Mouse (Mus musculus): ENCODE results near the gene Foxd3. TPM values are rescaled to one million over a fixed set of nuclear protein-coding genes. Genes with fewer than 3 reads are reported as not detected.

Gene Foxd3
- polyA plus RNA-seq, 1 experiment, result 2.4 TPM

- Histone ChIP-seq H3K27me3 (ENCODE audit: control insufficient read depth, insufficient read depth, low read length, poor library complexity, severe bottlenecking) (peaks cover 33% of the 10 kb centered on the region), H3K4me3 (ENCODE audit: low read depth, low read length) (no peak overlapping the region), H3K9ac (ENCODE audit: low read depth, poor library complexity, severe bottlenecking) (no peak overlapping the region), H3K36me3 (ENCODE audit: control insufficient read depth, insufficient read depth, low read length, poor library complexity, severe bottlenecking) (no peaks in the 10 kb centered on the region), H3K4me1 (ENCODE audit: control insufficient read depth, insufficient read depth, low read length) (no peaks in the 10 kb centered on the region), H3K9me3 (replicated peaks; ENCODE audit: control insufficient read depth, insufficient read depth, low read length, poor library complexity, severe bottlenecking) (no peaks in the 10 kb centered on the region), H3K27ac (ENCODE audit: insufficient read depth, low read length) (no peak overlapping the region)
- TF ChIP-seq CTCF (IDR thresholded peaks at IDR 0.05; ENCODE audit: low read depth, low read length) (no peak), EP300 (IDR thresholded peaks at IDR 0.05; ENCODE audit: insufficient read depth, low read depth, low read length) (no peak), POLR2A (IDR thresholded peaks at IDR 0.05; ENCODE audit: insufficient read depth, low read length) (no peak)
These were observed 1.3 kb upstream of the Foxd3 start for GRCm38 (mm10) chr4:99654621-99655296.

GRCm38 (mm10) chr4:99656605-99657429 lies 718 bp downstream of the Foxd3 start:
- TF ChIP-seq CTCF (IDR thresholded peaks at IDR 0.05; ENCODE audit: low read depth, low read length), result no peak
- TF ChIP-seq POLR2A (IDR thresholded peaks at IDR 0.05; ENCODE audit: insufficient read depth, low read length), result no peak
- no peak for TF ChIP-seq EP300 (IDR thresholded peaks at IDR 0.05; ENCODE audit: insufficient read depth, low read depth, low read length)
- H3K27ac ChIP-seq (ENCODE audit: insufficient read depth, low read length), result no peak overlapping the region
- peak overlapping the region; percentile 53 for H3K4me3 ChIP-seq (ENCODE audit: low read depth, low read length)
- H3K36me3 ChIP-seq (ENCODE audit: control insufficient read depth, insufficient read depth, low read length, poor library complexity, severe bottlenecking), result no peaks in the 10 kb centered on the region
- H3K4me1 ChIP-seq (ENCODE audit: control insufficient read depth, insufficient read depth, low read length), result peaks cover 1% of the 10 kb centered on the region
- H3K9ac ChIP-seq (ENCODE audit: low read depth, poor library complexity, severe bottlenecking), result peak overlapping the region; percentile 81
- peaks cover 34% of the 10 kb centered on the region for H3K27me3 ChIP-seq (ENCODE audit: control insufficient read depth, insufficient read depth, low read length, poor library complexity, severe bottlenecking)
- H3K9me3 ChIP-seq (replicated peaks; ENCODE audit: control insufficient read depth, insufficient read depth, low read length, poor library complexity, severe bottlenecking), result no peaks in the 10 kb centered on the region

- Histone ChIP-seq H3K9ac (ENCODE audit: low read depth, poor library complexity, severe bottlenecking) (peak overlapping the region; percentile 81), H3K27ac (ENCODE audit: insufficient read depth, low read length) (no peak overlapping the region), H3K27me3 (ENCODE audit: control insufficient read depth, insufficient read depth, low read length, poor library complexity, severe bottlenecking) (peaks cover 28% of the 10 kb centered on the region), H3K36me3 (ENCODE audit: control insufficient read depth, insufficient read depth, low read length, poor library complexity, severe bottlenecking) (no peaks in the 10 kb centered on the region), H3K4me1 (ENCODE audit: control insufficient read depth, insufficient read depth, low read length) (peaks cover 1% of the 10 kb centered on the region), H3K9me3 (replicated peaks; ENCODE audit: control insufficient read depth, insufficient read depth, low read length, poor library complexity, severe bottlenecking) (no peaks in the 10 kb centered on the region), H3K4me3 (ENCODE audit: low read depth, low read length) (peak overlapping the region; percentile 53)
- TF ChIP-seq CTCF (IDR thresholded peaks at IDR 0.05; ENCODE audit: low read depth, low read length) (no peak), POLR2A (IDR thresholded peaks at IDR 0.05; ENCODE audit: insufficient read depth, low read length) (no peak), EP300 (IDR thresholded peaks at IDR 0.05; ENCODE audit: insufficient read depth, low read depth, low read length) (no peak)
These were observed 1.3 kb downstream of the Foxd3 start for GRCm38 (mm10) chr4:99657430-99657820.

- H3K9me3 ChIP-seq (replicated peaks; ENCODE audit: control insufficient read depth, insufficient read depth, low read length, poor library complexity, severe bottlenecking), result no peaks in the 10 kb centered on the region
- no peaks in the 10 kb centered on the region for H3K36me3 ChIP-seq (ENCODE audit: control insufficient read depth, insufficient read depth, low read length, poor library complexity, severe bottlenecking)
- H3K4me3 ChIP-seq (ENCODE audit: low read depth, low read length), result peak overlapping the region; percentile 56
- peaks cover 25% of the 10 kb centered on the region for H3K27me3 ChIP-seq (ENCODE audit: control insufficient read depth, insufficient read depth, low read length, poor library complexity, severe bottlenecking)
- H3K27ac ChIP-seq (ENCODE audit: insufficient read depth, low read length), result no peak overlapping the region
- no peak for TF ChIP-seq POLR2A (IDR thresholded peaks at IDR 0.05; ENCODE audit: insufficient read depth, low read length)
- TF ChIP-seq EP300 (IDR thresholded peaks at IDR 0.05; ENCODE audit: insufficient read depth, low read depth, low read length), result no peak
- peaks cover 1% of the 10 kb centered on the region for H3K4me1 ChIP-seq (ENCODE audit: control insufficient read depth, insufficient read depth, low read length)
- H3K9ac ChIP-seq (ENCODE audit: low read depth, poor library complexity, severe bottlenecking), result peak overlapping the region; percentile 81
These were observed 1.9 kb downstream of the Foxd3 start for GRCm38 (mm10) chr4:99657831-99658470.

- peaks cover 20% of the 10 kb centered on the region for H3K27me3 ChIP-seq (ENCODE audit: control insufficient read depth, insufficient read depth, low read length, poor library complexity, severe bottlenecking)
- TF ChIP-seq CTCF (IDR thresholded peaks at IDR 0.05; ENCODE audit: low read depth, low read length) (no peak), EP300 (IDR thresholded peaks at IDR 0.05; ENCODE audit: insufficient read depth, low read depth, low read length) (no peak), POLR2A (IDR thresholded peaks at IDR 0.05; ENCODE audit: insufficient read depth, low read length) (no peak)
- H3K9me3 ChIP-seq (replicated peaks; ENCODE audit: control insufficient read depth, insufficient read depth, low read length, poor library complexity, severe bottlenecking), result no peaks in the 10 kb centered on the region
- peaks cover 1% of the 10 kb centered on the region for H3K4me1 ChIP-seq (ENCODE audit: control insufficient read depth, insufficient read depth, low read length)
- H3K27ac ChIP-seq (ENCODE audit: insufficient read depth, low read length), result no peak overlapping the region
- no peaks in the 10 kb centered on the region for H3K36me3 ChIP-seq (ENCODE audit: control insufficient read depth, insufficient read depth, low read length, poor library complexity, severe bottlenecking)
- H3K9ac ChIP-seq (ENCODE audit: low read depth, poor library complexity, severe bottlenecking), result no peak overlapping the region
- no peak overlapping the region for H3K4me3 ChIP-seq (ENCODE audit: low read depth, low read length)
These were observed 2.8 kb downstream of the Foxd3 start for GRCm38 (mm10) chr4:99658881-99659280.

Data from ES-Bruce4 (cell line).